In the genomic region with DNA sequence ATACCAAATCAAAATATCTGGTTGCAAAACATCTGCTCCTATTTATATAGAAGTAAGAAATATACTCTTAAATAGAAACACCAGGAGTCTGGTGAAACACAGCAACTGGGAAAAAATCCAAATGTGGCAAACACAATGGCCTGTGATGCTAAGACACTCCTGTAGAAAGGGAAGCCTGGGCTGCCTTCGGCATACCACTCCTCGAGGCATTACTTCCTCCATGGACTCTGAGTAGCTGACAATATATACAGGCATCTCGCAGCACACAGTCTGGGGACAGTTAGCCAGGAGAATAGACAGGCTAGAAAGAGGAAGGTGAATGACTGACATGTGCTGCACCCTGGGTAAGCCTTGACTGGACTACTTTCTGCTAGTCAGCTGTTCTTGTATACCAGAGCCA, we compare ENCODE assay signal across 19 mouse cellular contexts.
DNase-seq lines count a peak whose midpoint lies in the region; ATAC-seq lines count a peak whose summit lies in the region.
"Had no signal": no experiment of that assay in that cellular context is flagged by ENCODE, and none has a peak within 500 bp of the region (broad histone marks: within the 10 kb centered on the region; RNA-seq: fewer than 3 reads in every experiment).

No protein-coding gene starts in this region.

- no peak overlapping the region for H3K9ac ChIP-seq in embryonic facial prominence, embryonic 15.5 days
- H3K9ac ChIP-seq: hindbrain, embryonic 14.5 days; intestine, embryonic 15.5 days; limb, embryonic 15.5 days; neural tube, embryonic 13.5 days had no signal

- no peak for ATAC-seq in embryonic facial prominence, embryonic 15.5 days (ENCODE audit: insufficient number of reproducible peaks, low FRiP score, low TSS enrichment, low read depth)
- ATAC-seq: intestine, embryonic 15.5 days; lung, postnatal 0 days had no signal

- DNase-seq in left cerebral cortex, postnatal 14 days (ENCODE audit: low spot score in 2 of 2) = peak; percentile 10 to 28
- DNase-seq in left cerebral cortex, adult 9 months (ENCODE audit: low spot score in 2 of 2) = no peak
- DNase-seq in right cerebral cortex, adult 2 months (ENCODE audit: low spot score in 2 of 2) = peak; percentile 12 to 35
- DNase-seq in right cerebral cortex, postnatal 10 days (ENCODE audit: low spot score in 2 of 2) = no peak
- DNase-seq in adrenal gland, postnatal 36 days = no peak
- DNase-seq in neural tube, embryonic 10.5 days (ENCODE audit: extremely low spot score, low spot score) = no peak
- no peak for DNase-seq in B cell, adult 2 months
- DNase-seq: cerebellum, adult 11-12 months; cerebellum, postnatal 36 days; gastrocnemius, postnatal 14 days; thymus, postnatal 4 days had no signal

- H3K27ac ChIP-seq in embryonic facial prominence, embryonic 15.5 days (replicated peaks) = peak overlapping the region; percentile 45
- H3K27ac ChIP-seq: heart, embryonic 10.5 days; hindbrain, embryonic 14.5 days; intestine, embryonic 15.5 days; layer of hippocampus, adult 2 months; limb, embryonic 15.5 days; neural tube, embryonic 13.5 days had no signal

- H3K4me3 ChIP-seq in embryonic facial prominence, embryonic 15.5 days (replicated peaks) = no peak overlapping the region
- H3K4me3 ChIP-seq: heart, embryonic 10.5 days; intestine, embryonic 15.5 days; layer of hippocampus, adult 2 months; limb, embryonic 15.5 days; neural tube, embryonic 13.5 days had no signal

- no peak overlapping the region for H3K4me2 ChIP-seq in embryonic facial prominence, embryonic 15.5 days (replicated peaks)
- H3K4me2 ChIP-seq: hindbrain, embryonic 14.5 days; intestine, embryonic 15.5 days; limb, embryonic 15.5 days; neural tube, embryonic 13.5 days had no signal

- peaks cover 18% of the 10 kb centered on the region for H3K4me1 ChIP-seq in embryonic facial prominence, embryonic 15.5 days

- H3K36me3 ChIP-seq in embryonic facial prominence, embryonic 15.5 days = no peaks in the 10 kb centered on the region
- H3K36me3 ChIP-seq: heart, embryonic 10.5 days; intestine, embryonic 15.5 days; limb, embryonic 15.5 days; neural tube, embryonic 13.5 days had no signal

- WGBS in embryonic facial prominence, embryonic 15.5 days = 29% methylated on average over 3 of the region's 3 CpGs

- intact Hi-C loops in left cerebral cortex, postnatal 14 days (cut with DNase I) = no loop called here

- no peaks in the 10 kb centered on the region for H3K9me3 ChIP-seq in embryonic facial prominence, embryonic 15.5 days (replicated peaks)
- H3K9me3 ChIP-seq: heart, embryonic 10.5 days; intestine, embryonic 15.5 days; limb, embryonic 15.5 days; neural tube, embryonic 13.5 days had no signal

- no peaks in the 10 kb centered on the region for H3K27me3 ChIP-seq in embryonic facial prominence, embryonic 15.5 days
- H3K27me3 ChIP-seq: intestine, embryonic 15.5 days; limb, embryonic 15.5 days; neural tube, embryonic 13.5 days had no signal

Comparison
In these comparisons a context has a peak if more than half of its experiments do, and no peak if none do; other contexts are left out.
1. DNase-seq: peak in left cerebral cortex, postnatal 14 days (2 of 2) and right cerebral cortex, adult 2 months (2 of 2); none in left cerebral cortex, adult 9 months (0 of 2), right cerebral cortex, postnatal 10 days (0 of 2), adrenal gland, postnatal 36 days (0 of 2), neural tube, embryonic 10.5 days (single experiment) and B cell, adult 2 months (0 of 2).